In the genomic region with DNA sequence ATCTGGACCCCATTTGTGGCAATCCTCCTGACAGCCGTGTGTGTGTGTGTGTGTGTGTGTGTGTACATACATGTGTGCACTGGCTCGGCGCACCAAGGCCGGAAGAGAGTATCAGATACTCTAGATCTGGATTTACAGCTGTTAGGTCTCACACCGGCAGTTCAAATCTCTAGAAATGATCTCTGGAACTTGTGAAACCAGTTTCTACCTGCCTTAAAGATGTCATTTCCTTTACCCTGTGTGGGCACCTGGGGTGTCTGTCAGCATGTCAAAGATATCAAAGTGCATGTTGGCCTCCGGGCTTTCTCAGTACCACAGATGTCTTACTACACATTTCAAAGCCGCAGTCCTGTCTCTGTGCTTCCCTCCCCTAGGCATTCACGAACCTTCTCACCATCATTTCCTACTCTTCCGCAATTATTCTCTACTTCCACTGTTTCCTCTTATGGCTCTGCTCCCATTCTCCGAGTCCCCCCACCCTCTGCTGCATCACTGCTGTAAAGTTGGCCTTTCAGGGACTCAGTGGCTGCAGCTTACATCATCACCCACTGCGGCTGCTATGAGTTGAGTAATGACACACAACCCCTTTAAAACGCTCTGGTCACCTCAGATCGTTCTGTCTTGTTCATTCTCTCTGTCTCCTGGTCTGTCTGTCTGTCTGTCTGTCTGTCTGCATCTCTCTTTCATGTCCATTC, we compare ENCODE assay signal across 27 mouse cellular contexts. TPM values are rescaled to one million over a fixed set of nuclear protein-coding genes. Genes with fewer than 3 reads are reported as not detected.
DNase-seq lines count a peak whose midpoint lies in the region; ATAC-seq and TF ChIP-seq lines count a peak whose summit lies in the region.
"Had no signal": no experiment of that assay in that cellular context is flagged by ENCODE, and none has a peak within 500 bp of the region (broad histone marks: within the 10 kb centered on the region; RNA-seq: fewer than 3 reads in every experiment).

No protein-coding gene starts in this region.

- H3K27ac ChIP-seq in intestine, embryonic 15.5 days, result no peak overlapping the region
- peak overlapping the region; percentile 96 for H3K27ac ChIP-seq in thymus, adult 2 months (ENCODE audit: control insufficient read depth, insufficient read depth, low read length)
- no peak overlapping the region for H3K27ac ChIP-seq in hindbrain, embryonic 13.5 days
- H3K27ac ChIP-seq: forebrain, embryonic 13.5 days; heart, adult 2 months; heart, embryonic 15.5 days; hindbrain, embryonic 12.5 days; limb, embryonic 13.5 days; liver, embryonic 15.5 days; macrophage; midbrain, embryonic 12.5 days; neural tube, embryonic 12.5 days had no signal

- WGBS in intestine, embryonic 15.5 days, result 63% methylated on average over 13 of the region's 13 CpGs
- WGBS in thymus, adult 2 months, result 31% methylated on average over 13 of the region's 13 CpGs
- WGBS in hindbrain, embryonic 13.5 days, result 92% methylated on average over 13 of the region's 13 CpGs

- H3K9me3 ChIP-seq in intestine, embryonic 15.5 days, result no peaks in the 10 kb centered on the region
- no peaks in the 10 kb centered on the region for H3K9me3 ChIP-seq in hindbrain, embryonic 13.5 days
- H3K9me3 ChIP-seq: forebrain, embryonic 13.5 days; G1E; heart, embryonic 15.5 days; hindbrain, embryonic 12.5 days; limb, embryonic 13.5 days; liver, embryonic 15.5 days; midbrain, embryonic 12.5 days; neural tube, embryonic 12.5 days had no signal

- peak; percentile 64 for ATAC-seq in intestine, embryonic 15.5 days
- no peak for ATAC-seq in hindbrain, embryonic 13.5 days (ENCODE audit: low FRiP score)
- ATAC-seq: forebrain, embryonic 13.5 days had no signal

- no peaks in the 10 kb centered on the region for H3K27me3 ChIP-seq in intestine, embryonic 15.5 days (replicated peaks)
- no peaks in the 10 kb centered on the region for H3K27me3 ChIP-seq in thymus, adult 2 months (ENCODE audit: control insufficient read depth, insufficient read depth, low read length)
- H3K27me3 ChIP-seq in hindbrain, embryonic 13.5 days, result no peaks in the 10 kb centered on the region
- H3K27me3 ChIP-seq: forebrain, embryonic 13.5 days; heart, embryonic 15.5 days; hindbrain, embryonic 12.5 days; limb, embryonic 13.5 days; liver, embryonic 15.5 days; midbrain, embryonic 12.5 days; neural tube, embryonic 12.5 days had no signal

- no peak overlapping the region for H3K9ac ChIP-seq in intestine, embryonic 15.5 days
- H3K9ac ChIP-seq in hindbrain, embryonic 13.5 days, result no peak overlapping the region
- H3K9ac ChIP-seq: forebrain, embryonic 13.5 days; heart, embryonic 15.5 days; hindbrain, embryonic 12.5 days; limb, embryonic 13.5 days; liver, embryonic 15.5 days; midbrain, embryonic 12.5 days; neural tube, embryonic 12.5 days had no signal

- H3K4me3 ChIP-seq in intestine, embryonic 15.5 days (replicated peaks), result no peak overlapping the region
- no peak overlapping the region for H3K4me3 ChIP-seq in thymus, adult 2 months (ENCODE audit: control insufficient read depth, insufficient read depth, low read length)
- no peak overlapping the region for H3K4me3 ChIP-seq in hindbrain, embryonic 13.5 days
- H3K4me3 ChIP-seq: forebrain, embryonic 13.5 days; heart, adult 2 months; heart, embryonic 15.5 days; hindbrain, embryonic 12.5 days; limb, embryonic 13.5 days; liver, embryonic 15.5 days; midbrain, embryonic 12.5 days; neural tube, embryonic 12.5 days had no signal

- TF ChIP-seq POLR2A in thymus, adult 2 months (IDR thresholded peaks at IDR 0.05; ENCODE audit: control insufficient read depth, extremely low read depth, insufficient read depth, low read length, poor library complexity), result no peak

- 0 out of 2 replicates have a peak, but pooled peaks cover 3% of the 10 kb centered on the region for H3K4me1 ChIP-seq in intestine, embryonic 15.5 days (replicated peaks)
- peaks cover 77% of the 10 kb centered on the region for H3K4me1 ChIP-seq in thymus, adult 2 months (replicated peaks; ENCODE audit: control insufficient read depth, insufficient read depth, low read length)
- H3K4me1 ChIP-seq in hindbrain, embryonic 13.5 days (replicated peaks), result no peaks in the 10 kb centered on the region
- H3K4me1 ChIP-seq: forebrain, embryonic 13.5 days; hindbrain, embryonic 12.5 days; limb, embryonic 13.5 days; liver, embryonic 15.5 days; midbrain, embryonic 12.5 days; neural tube, embryonic 12.5 days had no signal

- H3K4me2 ChIP-seq in intestine, embryonic 15.5 days (replicated peaks), result no peak overlapping the region
- H3K4me2 ChIP-seq in hindbrain, embryonic 13.5 days, result no peak overlapping the region
- H3K4me2 ChIP-seq: forebrain, embryonic 13.5 days; heart, embryonic 15.5 days; hindbrain, embryonic 12.5 days; limb, embryonic 13.5 days; liver, embryonic 15.5 days; midbrain, embryonic 12.5 days; neural tube, embryonic 12.5 days had no signal

- H3K36me3 ChIP-seq in intestine, embryonic 15.5 days, result no peaks in the 10 kb centered on the region
- no peaks in the 10 kb centered on the region for H3K36me3 ChIP-seq in thymus, adult 2 months (ENCODE audit: control insufficient read depth, insufficient read depth, low read length)
- H3K36me3 ChIP-seq in hindbrain, embryonic 13.5 days, result no peaks in the 10 kb centered on the region
- H3K36me3 ChIP-seq: G1E; heart, embryonic 15.5 days; hindbrain, embryonic 12.5 days; limb, embryonic 13.5 days; liver, embryonic 15.5 days; midbrain, embryonic 12.5 days; neural tube, embryonic 12.5 days had no signal

- peak; percentile 28 for DNase-seq in 416B (ENCODE audit: low read depth)
- DNase-seq in CD4-positive, CD25-positive, alpha-beta regulatory T cell, adult 2 months (ENCODE audit: low read depth, low spot score), result peak; percentile 86
- peak; percentile 65 for DNase-seq in thymus, adult 2 months
- no peak for DNase-seq in kidney, adult 18-20 months
- DNase-seq in ovary, postnatal 14 days (ENCODE audit: low spot score), result no peak
- DNase-seq in cerebellum, postnatal 10 days, result no peak
- DNase-seq: adrenal gland, postnatal 36 days; cerebellum, adult 11-12 months; cerebellum, postnatal 36 days; gastrocnemius, postnatal 14 days; heart, adult 2 months; kidney, adult 2 months; kidney, postnatal 36 days; layer of hippocampus, adult 9-11 months had no signal

- no peak for TF ChIP-seq CTCF in thymus, adult 2 months (IDR thresholded peaks at IDR 0.05; ENCODE audit: borderline replicate concordance, control insufficient read depth, extremely low read depth, insufficient read depth, low read length, poor library complexity)

RNA-seq across cellular contexts. Expression of a gene that starts 4.6 kb away (rescaled TPM):
- 7.5 and 8.0 TPM in 2 replicates for polyA plus RNA-seq in intestine, embryonic 15.5 days (2015; fragmentation: Nextera tagmentation; extraction: Ambion mirVana)
- 17.3 and 22.4 TPM in 2 replicates for polyA plus RNA-seq in thymus, adult 2 months (2012; rRNA removed)
- polyA plus RNA-seq in hindbrain, embryonic 13.5 days (2015; fragmentation: Nextera tagmentation; extraction: Ambion mirVana), result 0.13 TPM in 1 of 2 replicates, not detected in the other
- polyA plus RNA-seq: forebrain, embryonic 13.5 days; G1E; macrophage; midbrain, embryonic 12.5 days; neural tube, embryonic 12.5 days had no signal

RNA-seq across cellular contexts. Expression of a gene that starts 19.2 kb away (rescaled TPM):
- 1.5 and 1.7 TPM in 2 replicates for polyA plus RNA-seq in intestine, embryonic 15.5 days (2015; fragmentation: Nextera tagmentation; extraction: Ambion mirVana)
- polyA plus RNA-seq in thymus, adult 2 months (2012; rRNA removed), result 0.49 and 0.57 TPM in 2 replicates
- not detected in 2 replicates for polyA plus RNA-seq in hindbrain, embryonic 13.5 days (2015; fragmentation: Nextera tagmentation; extraction: Ambion mirVana)
- polyA plus RNA-seq: forebrain, embryonic 13.5 days; G1E; heart, adult 2 months; heart, embryonic 15.5 days; hindbrain, embryonic 12.5 days; limb, embryonic 13.5 days; liver, embryonic 15.5 days; lung, embryonic 16.5 days; macrophage; midbrain, embryonic 12.5 days; neural tube, embryonic 12.5 days; stomach, embryonic 14.5 days had no signal

RNA-seq across cellular contexts. Expression of a gene that starts 25.0 kb away (rescaled TPM):
- 13.3 TPM in 2 replicates for polyA plus RNA-seq in intestine, embryonic 15.5 days (2015; fragmentation: Nextera tagmentation; extraction: Ambion mirVana)
- 74.9 and 82.4 TPM in 2 replicates for polyA plus RNA-seq in thymus, adult 2 months (2012; rRNA removed)
- 7.8 and 9.4 TPM in 2 replicates for polyA plus RNA-seq in hindbrain, embryonic 13.5 days (2015; fragmentation: Nextera tagmentation; extraction: Ambion mirVana)
- polyA plus RNA-seq: G1E had no signal

RNA-seq across cellular contexts. Expression of a gene that starts 45.3 kb away (rescaled TPM):
- 0.21 and 0.33 TPM in 2 replicates for polyA plus RNA-seq in intestine, embryonic 15.5 days (2015; fragmentation: Nextera tagmentation; extraction: Ambion mirVana)
- 0.03 TPM in 1 of 2 replicates, not detected in the other for polyA plus RNA-seq in thymus, adult 2 months (2012; rRNA removed)
- polyA plus RNA-seq in hindbrain, embryonic 13.5 days (2015; fragmentation: Nextera tagmentation; extraction: Ambion mirVana), result not detected in 2 replicates
- polyA plus RNA-seq: forebrain, embryonic 13.5 days; G1E; heart, adult 2 months; heart, embryonic 15.5 days; hindbrain, embryonic 12.5 days; kidney, adult 2 months; limb, embryonic 13.5 days; liver, embryonic 15.5 days; lung, embryonic 16.5 days; macrophage; midbrain, embryonic 12.5 days; neural tube, embryonic 12.5 days; stomach, embryonic 14.5 days had no signal

RNA-seq across cellular contexts. Expression of a gene that starts 58.2 kb away (rescaled TPM):
- not detected in 2 replicates for polyA plus RNA-seq in intestine, embryonic 15.5 days (2015; fragmentation: Nextera tagmentation; extraction: Ambion mirVana)
- polyA plus RNA-seq in thymus, adult 2 months (2012; rRNA removed), result 0.30 and 0.36 TPM in 2 replicates
- polyA plus RNA-seq in hindbrain, embryonic 13.5 days (2015; fragmentation: Nextera tagmentation; extraction: Ambion mirVana), result not detected in 2 replicates
- polyA plus RNA-seq: forebrain, embryonic 13.5 days; G1E; heart, adult 2 months; heart, embryonic 15.5 days; hindbrain, embryonic 12.5 days; liver, embryonic 15.5 days; lung, embryonic 16.5 days; midbrain, embryonic 12.5 days; neural tube, embryonic 12.5 days had no signal

Comparison
In these comparisons a context has a peak if more than half of its experiments do, and no peak if none do; other contexts are left out.
1. DNase-seq: peak in 416B (single experiment), CD4-positive, CD25-positive, alpha-beta regulatory T cell, adult 2 months (single experiment) and thymus, adult 2 months (single experiment); none in kidney, adult 18-20 months (single experiment), ovary, postnatal 14 days (single experiment) and cerebellum, postnatal 10 days (0 of 2).